Mouse (Mus musculus): ENCODE data around the gene Gm21095. TPM values are rescaled to one million over a fixed set of nuclear protein-coding genes. Genes with fewer than 3 reads are reported as not detected.
"Not testable (repeated sequence)": the region's sequence is repeated elsewhere in the genome, so short reads cannot be mapped to it uniquely, and the experiment has no call there.

Gm21095 gene
- not detected for polyA plus RNA-seq (2012; fragmentation: generic; extraction: Trizol)
- long read RNA-seq, experiment 1 = 0 reads
- long read RNA-seq, experiment 2 = 0 reads

DNA sequence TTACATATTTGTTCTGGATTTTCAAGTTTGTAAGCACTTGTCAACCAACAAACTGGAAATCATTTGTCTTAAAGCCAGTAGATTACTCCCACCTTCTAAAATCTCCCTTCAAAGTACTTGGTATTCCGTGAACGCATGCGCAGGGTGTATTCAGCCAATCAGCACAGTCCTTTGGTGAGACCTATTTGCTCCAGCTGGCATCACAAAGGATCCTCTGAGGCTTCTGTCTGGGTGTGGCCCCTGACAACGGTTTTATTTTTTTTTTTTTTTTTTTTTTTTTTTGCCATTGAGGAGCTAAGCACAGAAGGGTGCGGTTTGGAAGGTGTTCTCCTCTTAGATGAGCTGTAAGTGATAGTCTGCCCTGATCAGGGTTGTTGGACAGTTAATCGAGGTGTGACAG lies at the start of gene Gm21095:
Gm21095 (plus strand) TSS at position 301 of the 400 bp plus-strand sequence.
- not testable (repeated sequence) for H3ac ChIP-seq (ENCODE audit: control insufficient read depth, insufficient read length, low read depth); H3K36me3 ChIP-seq (ENCODE audit: control insufficient read depth, insufficient read depth); H3K79me3 ChIP-seq (ENCODE audit: low read depth); H3K4me3 ChIP-seq (ENCODE audit: insufficient read depth, poor library complexity, severe bottlenecking); H3K79me2 ChIP-seq (ENCODE audit: control insufficient read depth, insufficient read depth); H3K27me3 ChIP-seq (ENCODE audit: control insufficient read depth, insufficient read depth, insufficient read length)

All from C2C12 (cell line).